In the genomic region with DNA sequence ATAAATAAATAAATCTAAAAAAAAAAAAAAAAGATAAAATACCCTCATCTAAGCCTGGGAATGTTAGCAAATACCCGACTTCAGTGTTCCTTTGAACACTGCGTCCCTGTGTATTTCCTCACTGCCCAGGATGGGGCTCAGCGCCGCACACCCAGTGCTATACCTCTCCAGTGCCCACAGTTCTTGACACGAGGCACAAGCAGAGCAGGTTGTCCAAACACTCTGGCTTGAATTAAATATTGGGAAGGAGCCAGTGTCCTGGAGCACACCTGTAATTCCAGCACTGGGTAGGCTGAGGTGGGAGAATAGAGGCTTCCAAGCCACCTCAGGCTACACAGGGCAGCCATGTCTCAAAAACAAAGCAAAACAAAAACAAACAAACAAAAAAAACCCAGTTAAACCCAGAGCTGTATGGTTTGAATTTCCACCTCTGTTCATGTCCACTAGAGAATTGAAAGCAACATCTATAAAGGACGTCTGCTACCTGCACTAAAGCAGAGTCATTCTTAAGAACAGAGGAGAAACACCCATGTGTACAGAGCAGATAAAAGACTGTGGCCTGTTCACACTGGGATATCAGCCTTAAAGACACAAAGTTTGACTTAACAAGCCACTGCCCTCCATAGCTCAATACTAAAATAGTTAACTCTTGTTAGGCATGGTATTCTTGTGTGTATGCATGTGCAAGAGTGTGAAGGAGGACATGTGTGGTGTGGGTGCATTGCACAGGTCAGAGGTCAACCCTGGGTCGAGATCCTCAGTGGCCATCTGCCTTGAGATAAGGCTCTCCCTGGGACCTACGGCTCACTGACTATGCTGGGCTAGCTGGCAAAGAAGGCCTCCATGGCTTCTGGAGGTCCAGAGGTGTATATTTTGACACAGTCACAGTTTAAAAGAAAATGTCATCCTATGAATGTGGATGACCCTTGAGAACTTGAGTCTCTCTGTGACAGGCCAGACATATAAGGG, we compare ENCODE assay signal across 14 mouse cellular contexts. TPM values are rescaled to one million over a fixed set of nuclear protein-coding genes. Genes with fewer than 3 reads are reported as not detected.
DNase-seq lines count a peak whose midpoint lies in the region; ATAC-seq lines count a peak whose summit lies in the region.
"Had no signal": no experiment of that assay in that cellular context is flagged by ENCODE, and none has a peak within 500 bp of the region (broad histone marks: within the 10 kb centered on the region; RNA-seq: fewer than 3 reads in every experiment).

No protein-coding gene starts in this region.

- peak; percentile 27 for DNase-seq in spleen, adult 12 weeks (ENCODE audit: low spot score)
- DNase-seq in spleen, postnatal 14 days (ENCODE audit: low spot score in 2 of 2), result no peak
- peak; percentile 16 for DNase-seq in lung, postnatal 10 days
- no peak for DNase-seq in cerebellum, adult 9-10 months
- no peak for DNase-seq in left cerebral cortex, adult 18-20 months (ENCODE audit: low spot score in 2 of 2)
- DNase-seq: adrenal gland, postnatal 25 days; cerebellum, adult 2 months; gastrocnemius, postnatal 10 days; kidney, adult 2 months; layer of hippocampus, adult 9-11 months; left cerebral cortex, postnatal 4 days had no signal

- peak; percentile 84 for ATAC-seq in erythroid progenitor cell, adult 5-6 weeks (replicated peaks; ENCODE audit: low FRiP score, poor library complexity, severe bottlenecking)
- no peak for ATAC-seq in CD4-positive, CD25-positive, alpha-beta regulatory T cell, adult 4 months
- ATAC-seq: forebrain, embryonic 14.5 days had no signal

RNA-seq across cellular contexts. Expression of a gene that starts 32.1 kb away (rescaled TPM):
- total RNA-seq in erythroid progenitor cell, adult 5-6 weeks (2015; ENCODE audit: low replicate concordance), result 6.7 and 11.2 TPM in 2 replicates
- 12.1 and 13.5 TPM in 2 replicates for total RNA-seq in erythroid progenitor cell, adult 5-6 weeks (2017; ENCODE audit: low replicate concordance)
- polyA plus RNA-seq in CD4-positive, CD25-positive, alpha-beta regulatory T cell, adult 4 months (2017; shearing (Covaris generic)), result 1 to 10 TPM in 1 of 2 experiments, under 1 TPM in 1; 0.12 to 1.1 TPM
- total RNA-seq in left cerebral cortex, adult 18-20 months (2021), result 1 to 10 TPM; 7.2 to 9.3 TPM

RNA-seq across cellular contexts. Expression of a gene that starts 47.7 kb away (rescaled TPM):
- total RNA-seq in erythroid progenitor cell, adult 5-6 weeks (2015; ENCODE audit: low replicate concordance), result 4.7 and 5.4 TPM in 2 replicates
- total RNA-seq in erythroid progenitor cell, adult 5-6 weeks (2017; ENCODE audit: low replicate concordance), result 0.98 and 3.3 TPM in 2 replicates
- polyA plus RNA-seq in CD4-positive, CD25-positive, alpha-beta regulatory T cell, adult 4 months (2017; shearing (Covaris generic)), result 1 to 10 TPM; 3.5 to 5.3 TPM
- total RNA-seq in left cerebral cortex, adult 18-20 months (2021), result 1 to 10 TPM; 3.9 to 4.0 TPM

Comparison
In these comparisons a context has a peak if more than half of its experiments do, and no peak if none do; other contexts are left out.
1. DNase-seq: peak in spleen, adult 12 weeks (single experiment) and lung, postnatal 10 days (single experiment); none in spleen, postnatal 14 days (0 of 2), cerebellum, adult 9-10 months (single experiment) and left cerebral cortex, adult 18-20 months (0 of 2).